Mouse (Mus musculus) E14TG2a.4 (cell line): ENCODE results near the gene Gm20388.

Source experiments
- CTCF ChIP-seq: conservative IDR thresholded peaks from 2 replicates; pipeline ENCODE4 v1.5.1; 2014; ENCODE audit warnings: low read length
- POU5F1 ChIP-seq: IDR thresholded peaks from 2 replicates; pipeline ENCODE4 v1.6.1; 2014; ENCODE audit warnings: low read length, borderline replicate concordance

GRCm38 (mm10) chr8:120379015-120379414 lies 468.4 kb downstream of the Gm20388 start:
- TF ChIP-seq POU5F1 (no peak), CTCF (no peak)
